Mouse (Mus musculus) MEL (cell line): ENCODE data around the gene Ptbp1. TPM values are rescaled to one million over a fixed set of nuclear protein-coding genes. Genes with fewer than 3 reads are reported as not detected.

Experiments used
- DNase-seq: peaks from one replicate; pipeline ENCODE4 v3.0.0; 2011; ENCODE audit warnings: low read depth, low spot score
- H3K27ac ChIP-seq: 2 replicates; pipeline ENCODE4 v1.5.1; 2012; ENCODE audit warnings: low read depth, mild to moderate bottlenecking, control low read depth, low read length, moderate library complexity; ENCODE audit not compliant: control insufficient read depth
- H3K27me3 ChIP-seq, 2 experiments: fragments of 150-350 bp in 1 of 2; sonication (generic) in 1 of 2; 2 replicates each; pipeline ENCODE4 v1.6.1; 2012; ENCODE audit warnings: low read length in 2 of 2, mild to moderate bottlenecking in 2 of 2, improper control_type of control experiment in 1 of 2, moderate library complexity in 1 of 2; ENCODE audit not compliant: insufficient read depth in 2 of 2, control insufficient read depth in 1 of 2
- H3K36me3 ChIP-seq, 2 experiments: 2 replicates each; pipeline ENCODE4 v1.6.1; 2012 to 2014; ENCODE audit warnings: low read length in 2 of 2, improper control_type of control experiment in 1 of 2, inconsistent platforms in 1 of 2, mild to moderate bottlenecking in 1 of 2; ENCODE audit not compliant: insufficient read depth in 2 of 2, control insufficient read depth in 1 of 2
- H3K4me1 ChIP-seq, 2 experiments: fragments of 150-350 bp in 1 of 2; sonication (generic) in 1 of 2; 2 replicates each; pipeline ENCODE4 v1.6.1; 2012; ENCODE audit warnings: low read length in 2 of 2, improper control_type of control experiment in 1 of 2, mild to moderate bottlenecking in 1 of 2; ENCODE audit not compliant: insufficient read depth in 2 of 2, control insufficient read depth in 1 of 2
- H3K4me3 ChIP-seq, 2 experiments: fragments of 150-350 bp in 1 of 2; sonication (generic) in 1 of 2; 2 replicates each; pipeline ENCODE4 v1.5.1; 2012; ENCODE audit warnings: low read depth in 2 of 2, low read length in 2 of 2, mild to moderate bottlenecking in 2 of 2, moderate library complexity in 2 of 2, control low read depth in 1 of 2, improper control_type of control experiment in 1 of 2; ENCODE audit not compliant: control insufficient read depth in 1 of 2, insufficient read depth in 1 of 2
- H3K79me2 ChIP-seq: 2 replicates; pipeline ENCODE4 v1.6.1; 2012; ENCODE audit warnings: mild to moderate bottlenecking, low read length, moderate library complexity; ENCODE audit not compliant: control insufficient read depth, poor library complexity, insufficient read depth
- H3K9ac ChIP-seq: 2 replicates; pipeline ENCODE4 v1.6.1; 2012; ENCODE audit warnings: low read depth, mild to moderate bottlenecking, control low read depth, low read length, moderate library complexity; ENCODE audit not compliant: control insufficient read depth, poor library complexity, severe bottlenecking
- H3K9me3 ChIP-seq: fragments of 150-350 bp; sonication (generic); replicated peaks from 2 replicates; pipeline ENCODE4 v1.6.1; 2012; ENCODE audit warnings: mild to moderate bottlenecking, low read length, improper control_type of control experiment, moderate library complexity; ENCODE audit not compliant: insufficient read depth
- BHLHE40 ChIP-seq: IDR thresholded peaks from 2 replicates; pipeline ENCODE4 v1.6.1; 2012; ENCODE audit warnings: low read depth, mild to moderate bottlenecking, inconsistent platforms, low read length, improper control_type of control experiment, borderline replicate concordance
- CTCF ChIP-seq, 3 experiments: IDR thresholded peaks in 2 of 3; conservative IDR thresholded peaks in 1 of 3; 2 replicates each; pipeline ENCODE4 v1.5.1; 2011 to 2012; ENCODE audit warnings: low read length in 3 of 3, low read depth in 2 of 3, mild to moderate bottlenecking in 2 of 3, improper control_type of control experiment in 1 of 3, inconsistent platforms in 1 of 3, mixed read lengths in 1 of 3, moderate library complexity in 1 of 3; ENCODE audit not compliant: control insufficient read depth in 1 of 3, insufficient read depth in 1 of 3, poor library complexity in 1 of 3, severe bottlenecking in 1 of 3
- ELF1 ChIP-seq: IDR thresholded peaks from 2 replicates; pipeline ENCODE4 v1.6.1; 2014; ENCODE audit warnings: low read depth, mild to moderate bottlenecking, inconsistent platforms, low read length, improper control_type of control experiment, moderate library complexity
- EP300 ChIP-seq, 2 experiments: IDR thresholded peaks; 2 replicates each; pipeline ENCODE4 v1.6.1; 2011; ENCODE audit warnings: improper control_type of control experiment in 2 of 2, low read length in 2 of 2, low read depth in 1 of 2, mild to moderate bottlenecking in 1 of 2
- GABPA ChIP-seq: IDR thresholded peaks from 2 replicates; pipeline ENCODE4 v1.6.1; 2012; ENCODE audit warnings: low read depth, mild to moderate bottlenecking, inconsistent platforms, low read length, improper control_type of control experiment, moderate library complexity
- GATA1 ChIP-seq: IDR thresholded peaks from 2 replicates; pipeline ENCODE4 v1.6.1; 2011; ENCODE audit warnings: low read depth, low read length, improper control_type of control experiment
- HCFC1 ChIP-seq: IDR thresholded peaks from 2 replicates; pipeline ENCODE4 v1.6.1; 2012; ENCODE audit warnings: low read depth, mild to moderate bottlenecking, inconsistent platforms, low read length, improper control_type of control experiment, moderate library complexity
- JUND ChIP-seq: IDR thresholded peaks from 2 replicates; pipeline ENCODE4 v1.6.1; 2011; ENCODE audit warnings: low read depth, mild to moderate bottlenecking, improper control_type of control experiment, low read length
- KAT2A ChIP-seq: conservative IDR thresholded peaks from 2 replicates; pipeline ENCODE4 v1.6.1; 2012; ENCODE audit warnings: low read depth, low read length, improper control_type of control experiment, inconsistent platforms
- MXI1 ChIP-seq: IDR thresholded peaks from 2 replicates; pipeline ENCODE4 v1.6.1; 2011; ENCODE audit warnings: mild to moderate bottlenecking, low read depth, low read length, improper control_type of control experiment
- POLR2AphosphoS5 ChIP-seq: IDR thresholded peaks from 2 replicates; pipeline ENCODE4 v1.6.1; 2012; ENCODE audit warnings: low read depth, borderline replicate concordance, mild to moderate bottlenecking, inconsistent platforms, low read length, moderate library complexity, mixed read lengths
- RCOR1 ChIP-seq: IDR thresholded peaks from 2 replicates; pipeline ENCODE4 v1.6.1; 2012; ENCODE audit warnings: low read depth, mild to moderate bottlenecking, inconsistent platforms, low read length, improper control_type of control experiment
- SMC3 ChIP-seq: IDR thresholded peaks from 2 replicates; pipeline ENCODE4 v1.6.1; 2011; ENCODE audit warnings: low read depth, low read length, improper control_type of control experiment
- TAL1 ChIP-seq: IDR thresholded peaks from 2 replicates; pipeline ENCODE4 v1.6.1; 2012; ENCODE audit warnings: mild to moderate bottlenecking, inconsistent platforms, low read length, moderate library complexity, mixed read lengths
- TCF12 ChIP-seq: IDR thresholded peaks from 2 replicates; pipeline ENCODE4 v1.6.1; 2014; ENCODE audit warnings: low read depth, mild to moderate bottlenecking, inconsistent platforms, low read length, improper control_type of control experiment, moderate library complexity
- USF1 ChIP-seq: IDR thresholded peaks from 2 replicates; pipeline ENCODE4 v1.6.1; 2014; ENCODE audit warnings: low read depth, mild to moderate bottlenecking, inconsistent platforms, low read length, improper control_type of control experiment, moderate library complexity
- USF2 ChIP-seq, 2 experiments: IDR thresholded peaks; 2 replicates each; pipeline ENCODE4 v1.6.1; 2011 to 2012; ENCODE audit warnings: improper control_type of control experiment in 2 of 2, low read length in 2 of 2, borderline replicate concordance in 1 of 2, inconsistent platforms in 1 of 2, low read depth in 1 of 2, mild to moderate bottlenecking in 1 of 2; ENCODE audit not compliant: insufficient read depth in 1 of 2
- ZKSCAN1 ChIP-seq: IDR thresholded peaks from 2 replicates; pipeline ENCODE4 v1.6.1; 2012; ENCODE audit warnings: low read depth, mild to moderate bottlenecking, inconsistent platforms, low read length, improper control_type of control experiment, moderate library complexity
- ZMIZ1 ChIP-seq: IDR thresholded peaks from 2 replicates; pipeline ENCODE4 v1.6.1; 2012; ENCODE audit warnings: low read depth, mild to moderate bottlenecking, inconsistent platforms, low read length, improper control_type of control experiment, moderate library complexity
- ZNF384 ChIP-seq: IDR thresholded peaks from 2 replicates; pipeline ENCODE4 v1.6.1; 2012; ENCODE audit warnings: low read depth, mild to moderate bottlenecking, inconsistent platforms, low read length, improper control_type of control experiment
- polyA plus RNA-seq, 2 experiments: library from polyadenylated mRNA; stranded (reverse) in 1 of 2; unstranded in 1 of 2; fragments of >175 nt in 1 of 2; fragments of >200 nt in 1 of 2; gene quantifications; 2 replicates each; pipeline versions ENCODE4 v1.2.1 to v1.2.4; 2012; ENCODE audit warnings: low replicate concordance in 2 of 2, low read depth in 1 of 2; ENCODE audit not compliant: insufficient read length in 2 of 2, insufficient read depth in 1 of 2, missing spikeins in 1 of 2
- total RNA-seq: library from RNA; depleted of rRNA; stranded (reverse); fragments of 300-350 nt; gene quantifications from 2 replicates; pipeline ENCODE4 v1.2.3, GENCODE M21; 2012

The Ptbp1 gene
- total and polyA plus RNA-seq, 3 experiments = 301 to 837 (median 329) TPM

DNA sequence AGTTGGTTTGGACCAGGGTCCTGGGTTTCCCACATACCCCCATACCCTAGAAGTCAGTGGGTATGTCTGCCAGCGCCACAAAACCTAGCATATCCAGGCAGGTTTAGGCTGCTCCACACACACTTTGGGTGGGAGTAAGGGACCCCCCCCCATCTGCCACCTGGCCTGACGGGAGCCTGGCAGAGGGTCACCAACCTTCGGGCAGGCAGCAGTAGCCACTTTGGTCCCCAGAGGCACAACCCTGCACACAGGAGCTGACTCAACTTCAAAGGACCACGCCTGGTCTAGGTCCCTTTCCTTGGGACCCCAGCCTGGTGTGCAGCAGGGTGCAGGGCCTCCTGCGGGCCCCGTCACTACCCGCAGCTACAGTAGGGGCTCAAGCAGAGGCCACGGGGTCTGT is 34.0 kb upstream of the Ptbp1 start:
- no peaks in the 10 kb centered on the region for H3K27me3 ChIP-seq
- no peak overlapping the region for H3K9ac ChIP-seq
- TF ChIP-seq TCF12 (no peak), ZMIZ1 (no peak), ZKSCAN1 (no peak), EP300 (IDR thresholded peaks at IDR 0.05; ENCODE audit: low read depth in 1 of 2, low read length in 2 of 2) (no peak), SMC3 (no peak), JUND (no peak), GATA1 (no peak), ZNF384 (no peak), MXI1 (no peak), GABPA (no peak), BHLHE40 (no peak), HCFC1 (no peak), RCOR1 (no peak), USF1 (no peak), USF2 (IDR thresholded peaks at IDR 0.05; ENCODE audit: borderline replicate concordance in 1 of 2, insufficient read depth in 1 of 2, low read depth in 1 of 2, low read length in 2 of 2) (no peak), ELF1 (no peak), TAL1 (no peak), CTCF (IDR thresholded peaks at IDR 0.05 in 2 of 3, conservative IDR thresholded peaks at IDR 0.05 in 1 of 3; ENCODE audit: control insufficient read depth in 1 of 3, insufficient read depth in 1 of 3, low read depth in 2 of 3, low read length in 3 of 3, poor library complexity in 1 of 3, severe bottlenecking in 1 of 3) (no peak), POLR2AphosphoS5 (no peak), KAT2A (no peak)

DNA sequence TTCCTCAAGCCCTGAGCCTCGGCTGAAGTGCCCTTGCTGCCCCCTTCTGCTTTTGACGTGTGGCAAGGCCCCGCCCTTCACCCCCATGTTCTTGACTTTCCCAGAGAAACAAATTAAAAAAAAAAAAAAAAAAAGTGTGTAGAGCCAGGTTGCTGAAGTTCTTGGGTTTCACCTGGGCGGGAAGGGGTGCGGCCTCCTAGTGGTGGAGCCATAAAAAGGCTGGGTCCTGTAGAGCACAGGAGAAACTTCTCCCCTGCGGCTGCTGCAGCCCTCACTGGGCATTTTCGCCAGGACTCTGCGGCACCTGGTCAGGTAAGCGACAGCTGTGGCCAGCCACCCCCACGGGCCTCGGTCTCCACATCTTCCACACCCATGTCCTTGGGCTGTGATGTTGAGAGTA is 33.4 kb upstream of the Ptbp1 start, which contains the start of gene Misp:
Gene Misp (plus strand): TSS at position 208 of the 400 bp plus-strand sequence.
- H3K9me3 ChIP-seq = no peaks in the 10 kb centered on the region
- peaks cover 0 to 12% of the 10 kb centered on the region in 2 experiments; a peak in 2 of 4 replicates for H3K4me1 ChIP-seq
- no peaks in the 10 kb centered on the region for H3K36me3 ChIP-seq
- TF ChIP-seq CTCF (IDR thresholded peaks at IDR 0.05 in 2 of 3, conservative IDR thresholded peaks at IDR 0.05 in 1 of 3; ENCODE audit: control insufficient read depth in 1 of 3, insufficient read depth in 1 of 3, low read depth in 2 of 3, low read length in 3 of 3, poor library complexity in 1 of 3, severe bottlenecking in 1 of 3) (peak in 2 of 3 experiments; percentile 7 to 30; a peak in 2 of 6 replicates), TCF12 (no peak)
- H3K27me3 ChIP-seq = no peaks in the 10 kb centered on the region
- no peak within 1 kb of the TSS for H3K27ac ChIP-seq
- H3K79me2 ChIP-seq = no peaks in the 10 kb centered on the region
- H3K4me3 ChIP-seq = no peak within 1 kb of the TSS
- H3K9ac ChIP-seq = no peak within 1 kb of the TSS
- DNase-seq = no peak

More for the DNA sequence above, 34.0 kb upstream of the Ptbp1 start:
- peaks cover 0 to 10% of the 10 kb centered on the region in 2 experiments; a peak in 1 of 4 replicates for H3K4me1 ChIP-seq
- DNase-seq = no peak
- no peak overlapping the region for H3K27ac ChIP-seq
- no peaks in the 10 kb centered on the region for H3K9me3 ChIP-seq
- no peak overlapping the region for H3K4me3 ChIP-seq
- no peaks in the 10 kb centered on the region for H3K79me2 ChIP-seq
- no peaks in the 10 kb centered on the region for H3K36me3 ChIP-seq
